Mouse (Mus musculus): ENCODE results near the gene Otud4.
"Not testable (repeated sequence)": the region's sequence is repeated elsewhere in the genome, so short reads cannot be mapped to it uniquely, and the experiment has no call there.

Otud4 gene

DNA sequence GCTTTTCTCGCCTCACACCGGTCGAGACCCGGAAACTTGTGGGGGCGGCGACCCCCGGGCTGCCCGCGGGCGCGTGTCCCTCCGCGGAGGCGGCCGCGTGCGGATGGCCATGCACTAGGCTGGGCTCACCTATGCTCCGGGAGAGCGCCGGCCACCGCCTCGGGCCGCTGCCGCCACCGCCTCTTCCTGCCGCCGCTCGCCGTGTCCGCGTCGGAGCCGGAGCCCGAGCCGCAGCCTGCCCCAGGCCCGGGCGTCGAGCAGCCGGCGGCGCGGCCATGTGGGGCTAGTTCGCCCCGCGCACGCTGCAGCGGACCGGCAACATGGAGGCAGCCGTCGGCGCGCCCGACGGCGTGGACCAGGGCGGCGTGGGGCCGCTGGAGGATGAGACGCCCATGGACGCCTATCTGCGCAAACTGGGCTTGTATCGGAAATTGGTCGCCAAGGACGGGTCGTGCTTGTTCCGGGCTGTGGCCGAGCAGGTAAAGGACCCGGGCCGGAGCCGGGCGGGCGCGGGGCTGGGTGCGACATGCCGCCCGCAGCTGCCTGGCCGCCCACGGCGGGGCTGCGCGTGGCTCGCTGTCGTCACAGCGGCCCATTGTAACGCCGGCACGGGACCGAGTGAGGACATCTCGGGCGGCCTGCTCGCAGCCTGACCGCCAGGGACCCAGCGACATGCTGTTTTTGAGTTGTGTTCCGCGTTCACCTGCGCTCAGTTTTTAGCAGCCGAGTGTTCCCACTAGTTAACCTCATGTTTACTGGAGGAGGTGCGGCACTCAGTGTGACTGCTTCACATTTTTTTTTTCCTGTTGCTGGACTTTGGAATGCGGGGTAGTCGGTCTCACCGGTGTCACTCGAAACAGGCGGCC lies at the start of gene Otud4:
Gene Otud4, plus strand, starts transcription at position 33 of the 866 bp plus-strand sequence.
- in situ Hi-C loops (cut with MboI, MseI), result no loop called here

DNA sequence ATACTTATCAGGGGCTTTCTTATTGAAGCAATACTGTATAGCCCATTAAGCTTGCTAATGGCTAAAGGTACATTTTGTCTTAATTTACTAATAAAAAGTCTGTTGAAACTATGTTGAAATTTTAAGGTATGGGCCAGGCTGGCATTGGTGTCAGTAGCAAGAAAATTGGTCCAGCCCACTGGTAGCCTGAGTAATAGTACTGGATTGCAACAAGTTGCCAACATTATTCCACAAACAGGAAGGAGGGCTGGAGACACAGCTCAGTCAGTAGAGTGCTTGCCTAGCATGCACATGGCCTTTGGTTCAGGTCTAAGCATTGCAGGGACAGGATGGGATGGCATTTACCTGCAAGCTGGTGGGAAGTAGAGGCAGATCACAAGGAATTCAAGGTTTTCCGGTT lies 38.5 kb upstream of the Otud4 start:
- in situ Hi-C loops (cut with MboI, MseI), result no loop called here

DNA sequence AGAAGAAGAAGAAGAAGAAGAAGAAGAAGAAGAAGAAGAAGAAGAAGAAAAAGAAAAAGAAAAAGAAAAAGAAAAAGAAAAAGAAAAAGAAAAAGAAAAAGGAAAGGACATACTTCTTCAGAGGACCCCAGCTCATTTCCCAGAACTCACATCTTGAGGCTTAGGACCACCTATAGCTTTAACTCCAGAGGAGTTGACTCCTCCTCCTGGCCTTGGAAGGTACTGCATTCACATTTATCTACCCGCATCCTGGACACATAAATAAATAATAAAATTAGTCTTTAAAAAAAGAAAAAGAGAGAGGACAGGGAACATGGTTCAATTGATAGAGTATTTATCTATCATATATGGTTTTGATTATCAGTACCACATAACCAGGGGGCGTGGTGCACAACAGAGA lies 36.2 kb upstream of the Otud4 start:
- in situ Hi-C loops (cut with MboI, MseI), result not testable (repeated sequence)

DNA sequence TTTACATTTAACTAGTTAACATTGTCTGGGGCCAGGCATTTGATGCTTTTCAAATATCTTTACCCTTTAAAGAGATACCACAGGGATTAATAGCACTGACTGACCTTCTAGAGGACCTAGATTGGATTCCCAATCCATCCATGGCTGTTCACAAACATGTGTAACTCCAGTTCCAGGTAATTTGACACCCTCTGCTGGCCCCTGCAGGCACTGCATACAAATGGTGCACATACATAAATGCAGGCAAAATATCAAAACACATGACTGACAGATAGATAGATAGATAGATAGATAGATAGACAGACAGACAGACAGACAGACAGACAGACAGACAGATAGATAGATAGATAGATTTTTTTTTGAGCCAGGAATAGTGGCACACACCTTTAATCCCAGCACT lies 33.2 kb upstream of the Otud4 start:
- in situ Hi-C loops (cut with MboI, MseI), result no loop called here

DNA sequence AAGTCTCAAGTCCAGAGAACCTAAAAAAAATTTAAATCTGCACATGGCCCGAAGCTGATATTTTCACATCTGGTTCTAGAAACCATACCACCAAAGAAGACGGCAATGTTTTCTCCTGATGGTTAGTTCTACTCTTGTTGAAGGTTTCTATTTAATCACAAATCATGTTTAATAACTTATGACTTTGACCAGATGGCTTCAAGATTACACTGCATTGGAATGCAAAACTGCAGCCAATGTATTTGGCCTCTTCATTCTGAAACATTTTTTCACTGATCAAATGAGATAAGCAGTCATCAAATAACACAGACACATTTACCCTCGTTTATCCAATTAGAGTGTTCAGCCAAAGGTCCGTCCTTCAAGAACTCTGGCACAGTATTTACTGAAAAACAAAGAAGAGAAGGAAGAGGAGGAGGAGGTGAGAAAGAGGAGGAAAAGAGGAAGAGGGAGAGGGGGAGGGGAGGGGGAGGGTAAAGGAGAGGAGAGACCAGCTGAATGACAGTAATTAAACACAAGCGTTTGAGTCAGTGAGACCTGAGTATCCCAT lies 32.6 kb upstream of the Otud4 start:
- in situ Hi-C loops (cut with MboI, MseI), result no loop called here

DNA sequence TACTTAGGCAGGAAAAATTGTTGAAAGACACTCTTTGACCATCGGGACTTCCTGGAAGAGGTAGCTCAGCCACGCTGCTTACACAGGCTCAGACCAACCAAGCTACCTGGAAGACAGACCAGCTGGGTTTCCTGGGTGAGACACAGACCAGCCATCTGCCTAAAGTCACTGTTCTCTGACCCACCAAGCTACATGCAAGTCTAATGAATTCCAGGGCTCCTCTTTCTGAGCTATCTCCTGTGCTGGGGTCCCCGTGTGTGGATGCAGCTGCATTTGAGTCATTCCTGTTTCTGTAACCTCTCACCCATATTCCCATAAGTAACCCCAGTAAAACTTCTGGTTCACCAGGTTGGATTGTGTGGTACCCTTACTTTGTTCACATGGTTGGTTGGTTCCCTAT lies 30.7 kb upstream of the Otud4 start:
- in situ Hi-C loops (cut with MboI, MseI), result no loop called here

DNA sequence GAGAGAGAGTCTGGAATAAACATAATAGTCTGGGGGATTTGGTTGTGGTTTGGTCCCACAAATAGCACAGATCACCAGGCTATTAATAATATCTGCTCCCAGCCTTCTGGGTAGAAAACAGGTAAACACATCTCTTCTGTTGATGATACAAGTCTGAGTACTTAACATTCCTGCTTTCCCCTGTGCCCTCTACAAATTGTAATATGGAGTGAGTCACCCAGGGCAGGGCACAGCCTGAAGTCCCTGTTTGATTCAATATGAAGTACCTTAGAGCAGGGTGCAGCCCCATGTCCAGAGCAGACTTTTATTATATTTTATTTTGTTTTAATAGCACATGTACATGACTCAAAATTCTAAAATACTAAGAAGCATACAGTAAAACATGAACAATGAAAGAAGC lies 29.1 kb upstream of the Otud4 start:
- in situ Hi-C loops (cut with MboI, MseI), result no loop called here

DNA sequence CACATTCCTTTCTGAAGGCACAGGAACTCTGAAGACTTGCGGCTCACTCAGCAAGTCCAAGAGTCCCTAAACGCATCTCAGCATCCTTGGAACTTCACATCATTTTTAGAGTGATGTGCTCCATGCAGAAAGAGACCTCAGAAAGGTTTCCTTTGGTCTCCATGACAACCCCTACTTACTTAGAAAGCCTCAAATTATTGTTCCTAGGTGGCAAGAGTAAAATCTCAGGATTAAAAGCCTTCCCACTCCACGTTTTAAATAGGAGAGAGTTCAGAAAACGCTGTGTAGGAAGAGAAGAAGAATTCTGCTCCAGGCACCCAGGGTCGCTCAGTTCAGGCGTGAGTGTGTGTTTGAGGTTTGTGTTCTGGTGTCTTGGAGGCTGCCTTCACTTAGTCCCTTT lies 27.1 kb upstream of the Otud4 start:
- in situ Hi-C loops (cut with MboI, MseI), result no loop called here

DNA sequence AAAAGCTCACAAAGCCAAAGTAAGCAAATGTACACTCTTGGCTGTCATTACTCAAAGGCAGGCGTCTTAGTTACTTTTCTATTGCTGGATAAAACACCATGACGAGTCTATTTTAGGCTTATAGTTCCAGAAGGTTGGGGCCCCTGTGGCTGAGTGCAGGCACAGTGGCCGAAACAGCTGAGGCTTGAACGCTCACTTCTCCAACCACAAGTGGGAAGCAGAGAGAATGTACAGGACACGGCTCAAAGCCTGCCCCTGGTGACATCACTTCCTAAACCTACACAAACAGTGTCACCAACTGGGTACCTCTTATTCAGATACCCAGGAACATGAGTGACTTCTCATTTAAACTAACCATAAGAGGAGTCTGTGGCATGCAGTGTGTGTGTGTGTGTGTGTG lies 26.5 kb upstream of the Otud4 start:
- in situ Hi-C loops (cut with MboI, MseI), result no loop called here

DNA sequence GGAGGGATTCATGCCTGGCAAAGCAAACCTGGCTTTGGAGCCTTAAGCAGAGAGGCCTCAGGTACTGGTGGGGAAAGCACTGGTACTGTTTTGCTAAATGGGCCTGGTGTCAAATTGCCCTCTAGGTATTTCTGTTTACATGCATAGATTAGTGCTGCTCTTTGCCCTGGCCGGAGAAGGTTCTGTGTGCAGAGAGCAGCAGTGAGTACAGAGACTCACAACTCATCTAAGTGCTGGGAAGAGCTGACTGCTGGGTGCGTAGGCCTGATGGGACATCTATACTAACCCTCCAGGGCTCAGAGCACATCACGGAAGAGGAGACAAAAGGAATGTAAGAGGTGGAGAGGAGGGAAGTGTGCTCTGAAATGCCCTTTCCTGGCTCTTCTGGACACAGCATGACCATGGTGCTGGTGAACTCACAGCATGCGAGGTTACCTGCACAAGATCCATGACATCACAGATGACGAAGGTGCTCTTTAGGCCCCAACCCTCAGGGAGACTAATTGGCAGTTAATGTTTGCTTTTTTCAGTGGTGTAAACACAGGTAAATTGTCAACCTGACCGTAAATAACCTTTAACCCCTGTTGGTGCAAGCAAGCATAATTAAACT lies 23.6 kb upstream of the Otud4 start:
- in situ Hi-C loops (cut with MboI, MseI), result no loop called here

DNA sequence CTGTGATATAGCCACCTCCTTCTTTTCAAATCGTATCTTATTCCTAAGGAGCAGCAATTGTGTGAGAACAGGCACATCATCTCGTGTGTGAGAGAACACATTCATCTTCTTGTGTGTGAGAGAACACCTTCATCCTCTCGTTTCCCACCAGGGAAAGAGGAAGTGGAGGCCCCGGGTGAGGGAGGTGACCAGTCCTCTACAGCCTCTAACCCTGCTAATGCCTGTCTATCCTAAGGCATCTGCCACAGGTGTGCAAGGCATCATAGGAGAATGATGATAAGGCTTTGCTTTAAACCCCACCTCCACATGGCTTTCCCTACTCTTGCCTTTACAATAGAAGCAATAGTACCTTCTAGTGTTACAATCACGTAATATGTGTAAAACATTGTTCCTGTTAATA lies 20.5 kb upstream of the Otud4 start:
- in situ Hi-C loops (cut with MboI, MseI), result no loop called here

DNA sequence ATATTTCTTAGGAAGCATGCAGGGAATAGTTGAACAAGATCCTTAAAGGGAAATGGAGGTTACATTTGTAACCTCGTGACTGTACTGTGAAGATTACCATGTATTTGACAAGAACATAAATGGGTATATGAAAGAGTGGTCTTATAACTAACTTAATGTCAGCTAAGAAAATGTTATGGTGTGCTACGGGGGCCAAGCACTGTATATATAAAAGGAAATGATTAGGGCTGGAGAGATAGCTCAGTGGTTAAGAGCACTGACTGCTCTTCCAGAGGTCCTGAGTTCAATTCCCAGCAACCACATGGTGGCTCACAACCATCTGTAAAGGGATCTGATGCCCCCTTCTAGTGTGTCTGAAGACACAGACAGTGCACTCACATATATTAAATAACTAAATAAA lies 20.1 kb upstream of the Otud4 start:
- in situ Hi-C loops (cut with MboI, MseI), result no loop called here

DNA sequence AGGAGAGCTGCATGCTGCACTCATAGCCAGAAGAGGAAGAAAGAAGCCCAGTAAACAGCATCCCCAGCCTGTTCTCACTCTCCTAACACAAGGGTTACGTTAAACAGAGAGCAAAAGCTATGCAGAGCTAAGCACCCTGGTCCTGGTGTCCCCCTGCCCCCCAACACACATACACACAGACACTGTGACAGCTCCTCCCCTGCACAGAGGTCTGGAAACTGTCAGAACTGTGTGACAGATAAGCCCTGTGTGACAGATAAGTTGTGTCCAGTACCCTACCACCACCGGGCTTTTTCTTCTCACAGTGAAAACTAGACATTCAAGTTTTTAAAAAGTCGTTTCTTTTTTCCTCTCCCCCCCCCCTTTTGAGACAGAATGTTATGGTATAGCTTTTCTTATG lies 19.4 kb upstream of the Otud4 start:
- in situ Hi-C loops (cut with MboI, MseI), result no loop called here

DNA sequence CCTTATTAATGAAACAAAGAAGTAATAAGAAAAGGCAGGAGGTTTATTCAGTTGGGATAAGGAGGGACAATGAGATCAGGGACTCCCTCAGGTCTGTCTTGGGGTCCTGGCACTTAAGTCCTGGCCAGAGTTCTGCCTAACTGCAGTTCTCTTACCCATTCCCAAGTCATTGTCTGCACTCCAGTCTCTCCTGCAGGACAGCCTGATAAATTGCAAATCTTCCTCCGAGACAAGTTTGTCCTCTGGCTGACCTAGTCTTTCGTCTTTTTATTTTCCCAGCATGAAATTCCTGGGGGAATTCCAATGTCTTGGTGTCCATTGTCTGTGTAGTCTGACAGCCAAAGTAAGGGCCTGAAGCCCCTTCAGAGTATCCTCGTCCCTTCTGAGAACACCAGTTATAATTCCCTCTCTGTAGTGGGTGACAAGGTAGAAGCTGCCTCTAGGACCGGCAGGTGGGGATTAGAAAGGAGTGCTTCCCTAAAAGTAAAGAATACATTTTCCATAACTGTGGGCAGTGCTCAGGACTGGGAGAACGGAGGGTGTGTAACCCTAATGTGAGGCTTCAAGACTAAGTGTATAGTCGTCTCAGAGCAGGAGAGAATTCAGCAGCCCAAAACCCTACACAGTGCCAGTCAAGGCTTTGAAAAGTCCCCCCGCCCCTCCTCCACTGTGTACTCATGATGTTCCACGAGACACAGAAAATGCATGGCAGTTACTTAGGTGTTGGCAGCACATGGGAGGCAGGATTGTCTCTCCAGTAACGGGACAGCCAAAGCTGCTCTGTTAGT lies 18.7 kb upstream of the Otud4 start:
- in situ Hi-C loops (cut with MboI, MseI), result no loop called here

DNA sequence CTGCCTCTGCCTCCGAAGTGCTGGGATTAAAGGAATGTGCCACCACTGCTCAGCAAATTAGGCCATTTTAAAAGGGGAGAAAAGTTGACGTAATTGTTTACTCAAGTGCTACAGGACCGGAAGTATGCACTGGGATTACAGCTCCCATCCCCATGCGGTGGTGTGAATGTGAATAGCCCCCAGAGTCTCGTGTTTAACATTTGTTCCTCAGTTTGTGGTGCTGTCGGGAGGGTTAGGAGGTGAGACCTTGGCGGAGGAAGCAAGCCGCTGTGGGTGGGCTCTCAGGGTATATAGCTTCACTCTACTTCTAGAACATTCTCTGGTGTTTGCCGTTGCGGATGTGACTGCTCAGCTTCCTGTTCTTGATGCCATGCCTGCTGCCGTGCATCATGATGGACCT lies 17.1 kb upstream of the Otud4 start:
- in situ Hi-C loops (cut with MboI, MseI), result no loop called here

DNA sequence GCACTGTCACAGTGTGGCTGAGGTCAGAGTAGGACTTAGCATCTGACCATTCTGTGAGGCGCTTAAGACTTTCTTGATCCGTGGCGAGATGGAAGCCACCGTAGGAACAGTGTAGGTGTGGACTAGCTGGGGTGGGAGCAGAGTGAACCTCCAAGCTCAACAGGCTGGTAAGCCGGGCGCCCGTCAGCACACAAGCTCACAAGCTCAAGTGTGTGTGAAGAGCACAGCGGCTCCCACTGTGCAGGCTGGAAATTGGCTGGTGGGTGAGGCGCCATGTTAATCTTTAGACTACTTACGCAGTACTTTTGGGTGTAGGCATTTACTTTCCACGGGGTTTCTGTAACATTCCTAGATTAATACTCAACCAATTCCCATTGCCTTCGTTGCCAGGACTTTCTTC lies 16.1 kb upstream of the Otud4 start:
- in situ Hi-C loops (cut with MboI, MseI), result no loop called here

DNA sequence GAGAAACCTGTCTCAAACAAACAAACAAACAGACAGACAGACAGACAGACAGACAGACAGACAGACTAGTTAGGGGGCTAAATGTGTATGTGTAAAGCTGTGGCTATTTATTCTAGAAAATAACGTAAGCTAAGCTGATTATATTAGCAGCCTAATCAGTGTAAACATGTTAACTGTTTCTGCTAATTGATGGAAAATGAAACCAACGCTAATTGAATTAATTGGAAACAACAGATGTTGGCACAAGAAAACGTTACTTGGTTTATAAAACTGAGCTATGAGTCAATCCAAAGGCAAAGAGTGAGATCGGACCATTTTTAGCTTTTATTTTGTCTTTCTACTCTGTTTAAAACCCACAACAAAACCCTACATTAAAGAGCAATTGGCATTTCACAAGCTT lies 15.0 kb upstream of the Otud4 start:
- in situ Hi-C loops (cut with MboI, MseI), result no loop called here

DNA sequence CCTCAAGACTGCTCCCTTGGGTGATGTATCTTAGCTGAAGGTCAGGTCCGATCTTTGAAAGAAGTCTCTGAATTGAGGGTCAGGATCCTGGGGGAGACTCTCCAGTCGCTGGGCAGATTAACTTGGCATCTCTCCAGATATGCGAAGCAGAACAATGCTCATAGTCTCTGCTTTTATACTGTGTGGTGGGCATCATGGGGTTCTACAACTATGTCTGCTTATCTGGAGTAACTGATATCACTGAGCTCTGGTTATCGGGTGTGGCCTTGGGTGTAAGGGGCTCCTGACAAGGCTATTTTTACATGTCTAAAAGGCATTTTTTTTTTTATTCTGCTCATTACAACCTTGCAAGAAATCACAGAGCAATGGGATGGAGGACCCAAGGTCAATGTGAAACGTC lies 13.2 kb upstream of the Otud4 start:
- in situ Hi-C loops (cut with MboI, MseI), result no loop called here

DNA sequence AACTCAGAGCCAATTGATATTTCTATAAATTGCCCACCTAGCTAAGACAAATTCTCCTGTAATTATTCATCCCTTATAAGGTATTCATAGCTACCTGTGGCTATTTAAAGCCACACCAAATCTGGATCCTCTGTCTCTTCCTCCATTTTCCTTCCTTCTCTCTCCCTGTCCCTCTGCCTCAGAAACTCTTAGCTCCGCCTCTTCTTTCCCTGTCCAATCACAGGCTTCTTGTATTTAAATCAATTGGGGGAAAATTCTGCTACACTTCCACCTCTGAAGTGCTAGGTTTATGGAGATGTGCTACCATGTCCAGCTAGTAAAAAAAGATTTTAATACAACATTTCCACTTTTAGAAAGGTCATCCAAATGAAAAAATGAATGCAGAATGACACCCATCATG lies 3.9 kb upstream of the Otud4 start:
- in situ Hi-C loops (cut with MboI, MseI), result no loop called here

DNA sequence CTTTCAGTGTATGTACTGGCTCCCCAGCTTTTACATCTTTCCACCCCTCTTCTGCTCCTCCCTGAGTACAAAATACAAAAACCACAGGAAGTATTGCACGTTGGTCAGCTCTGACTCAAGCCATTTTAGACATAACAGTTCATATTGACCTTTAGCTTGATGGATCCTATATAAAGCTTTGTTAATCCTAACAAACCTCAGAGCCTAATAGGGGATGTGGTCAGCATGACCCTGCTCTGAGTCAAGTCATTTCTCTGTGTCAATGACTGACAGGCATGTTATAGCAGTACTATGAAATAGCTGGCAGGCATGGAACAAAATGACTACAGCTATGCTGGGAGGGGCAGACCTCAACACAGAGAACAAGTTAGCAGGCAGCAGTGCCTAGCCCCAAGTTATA lies 3.3 kb upstream of the Otud4 start:
- in situ Hi-C loops (cut with MboI, MseI), result no loop called here

DNA sequence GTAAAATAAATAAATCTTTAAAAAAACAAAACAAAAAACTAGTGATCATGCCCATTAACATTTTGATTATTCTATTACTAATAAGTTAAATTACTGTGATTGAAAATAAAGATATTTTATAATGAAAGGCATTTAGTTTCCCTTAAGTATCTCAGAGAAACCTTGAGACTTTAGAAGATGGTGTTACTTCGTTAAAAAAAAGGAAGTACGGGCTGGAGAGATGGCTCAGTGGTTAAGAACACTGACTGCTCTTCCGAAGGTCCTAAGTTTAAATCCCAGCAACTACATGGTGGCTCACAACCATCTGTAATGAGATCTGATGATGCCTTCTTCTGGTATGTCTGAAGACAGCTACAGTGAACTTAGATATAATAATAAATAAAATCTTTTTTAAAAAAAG lies 2.2 kb upstream of the Otud4 start:
- in situ Hi-C loops (cut with MboI, MseI), result no loop called here

DNA sequence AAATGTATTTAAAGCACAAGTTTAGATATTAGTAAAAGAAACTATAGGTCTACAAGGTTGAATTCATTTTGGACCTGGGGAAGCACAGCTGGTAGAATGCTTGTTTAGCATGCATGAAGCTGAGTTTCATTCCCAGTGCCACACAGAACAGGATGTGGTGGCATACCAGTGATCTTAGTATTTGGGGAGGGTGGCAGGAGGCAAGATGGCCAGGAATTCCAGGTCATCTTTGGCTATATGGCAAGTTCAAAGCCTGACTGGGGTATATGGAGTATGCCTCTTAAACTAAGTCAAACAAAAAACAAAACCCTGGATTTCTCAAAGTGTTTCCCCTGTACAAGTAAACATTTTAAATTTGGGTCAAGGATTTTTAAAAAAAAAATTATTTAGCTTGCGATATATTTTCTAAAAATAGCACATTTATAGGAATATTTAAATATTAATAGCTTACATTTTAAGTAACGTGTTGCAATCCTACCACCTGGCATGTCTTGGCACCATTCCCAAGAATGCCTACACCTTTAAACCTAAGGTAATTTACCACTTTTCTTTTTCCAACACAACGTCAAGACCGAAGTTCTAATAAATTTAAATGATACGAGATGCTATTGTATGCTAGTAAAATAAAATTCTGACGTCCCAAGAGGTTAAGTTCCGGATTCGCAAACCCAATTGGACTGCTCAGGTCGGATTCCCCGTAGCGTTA lies 1.3 kb upstream of the Otud4 start:
- in situ Hi-C loops (cut with MboI, MseI), result no loop called here

Data from T-helper 2 cell (primary cell).